Mouse (Mus musculus): ENCODE measurements around the gene Habp4.
A peak's percentile ranks its signal among the peaks of the same experiment; 100 is the strongest.

Gene Habp4

DNA sequence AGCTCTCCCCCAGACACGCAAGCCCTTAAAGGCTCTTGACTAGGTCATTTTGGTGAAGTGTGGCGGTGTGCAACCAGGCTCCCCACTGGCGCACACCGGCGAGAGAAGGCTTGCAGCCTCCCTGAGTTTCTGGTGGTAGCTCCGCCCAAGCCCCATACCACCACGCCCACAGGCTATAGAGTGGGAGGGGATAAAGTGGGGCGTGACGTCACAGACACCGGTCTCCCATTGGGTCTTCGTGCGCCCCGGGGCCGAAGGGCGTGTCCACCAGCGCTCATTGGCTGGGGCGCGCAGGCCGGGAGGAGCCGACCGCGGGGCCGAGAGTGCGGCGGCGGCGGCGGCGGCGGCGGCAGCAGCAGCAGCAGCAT lies at the start of gene Habp4:
Gene Habp4, plus strand, starts transcription at position 277 of the 368 bp plus-strand sequence.
- peak; percentile 99 to 100 for DNase-seq (ENCODE audit: inconsistent age in 2 of 2, low spot score in 1 of 2)

DNA sequence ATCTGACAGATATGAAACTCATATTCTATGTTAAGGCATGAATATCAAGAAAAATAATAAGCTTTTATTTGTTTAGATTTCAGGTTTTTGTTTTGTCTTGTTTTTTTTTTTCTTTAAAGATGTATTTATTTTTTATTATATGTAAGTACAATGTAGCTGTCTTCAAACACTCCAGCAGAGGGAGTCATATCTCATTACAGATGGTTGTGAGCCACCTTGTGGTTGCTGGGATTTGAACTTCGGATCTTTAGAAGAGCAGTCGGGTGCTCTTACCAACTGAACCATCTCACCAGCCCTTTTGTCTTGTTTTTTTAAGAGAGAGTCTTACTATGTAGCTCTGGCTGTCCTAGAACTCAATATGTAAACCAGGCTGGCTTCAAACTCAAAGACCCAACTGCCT lies 44.2 kb upstream of the Habp4 start:
- no peak for DNase-seq (ENCODE audit: inconsistent age in 2 of 2, low spot score in 1 of 2)

DNA sequence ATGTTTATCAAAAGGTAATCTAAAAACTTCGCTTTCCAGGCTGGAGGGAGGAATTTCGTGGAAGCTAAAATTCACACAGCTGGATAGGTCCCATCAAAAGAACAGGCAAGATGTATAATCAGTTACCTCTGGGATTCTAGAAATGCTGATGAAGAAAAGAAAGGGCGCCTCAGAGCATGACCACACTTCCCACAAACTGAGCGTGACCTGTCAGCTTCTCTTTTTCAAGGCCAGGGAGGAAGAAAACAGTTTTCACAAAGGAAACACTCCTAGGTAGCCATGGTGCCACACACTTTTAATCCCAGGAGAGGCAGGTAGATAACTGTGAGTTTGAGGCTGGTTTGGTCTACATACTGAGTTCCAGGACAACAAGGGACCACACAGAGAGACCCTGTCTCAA lies 40.9 kb upstream of the Habp4 start:
- no peak for DNase-seq (ENCODE audit: inconsistent age in 2 of 2, low spot score in 1 of 2)

DNA sequence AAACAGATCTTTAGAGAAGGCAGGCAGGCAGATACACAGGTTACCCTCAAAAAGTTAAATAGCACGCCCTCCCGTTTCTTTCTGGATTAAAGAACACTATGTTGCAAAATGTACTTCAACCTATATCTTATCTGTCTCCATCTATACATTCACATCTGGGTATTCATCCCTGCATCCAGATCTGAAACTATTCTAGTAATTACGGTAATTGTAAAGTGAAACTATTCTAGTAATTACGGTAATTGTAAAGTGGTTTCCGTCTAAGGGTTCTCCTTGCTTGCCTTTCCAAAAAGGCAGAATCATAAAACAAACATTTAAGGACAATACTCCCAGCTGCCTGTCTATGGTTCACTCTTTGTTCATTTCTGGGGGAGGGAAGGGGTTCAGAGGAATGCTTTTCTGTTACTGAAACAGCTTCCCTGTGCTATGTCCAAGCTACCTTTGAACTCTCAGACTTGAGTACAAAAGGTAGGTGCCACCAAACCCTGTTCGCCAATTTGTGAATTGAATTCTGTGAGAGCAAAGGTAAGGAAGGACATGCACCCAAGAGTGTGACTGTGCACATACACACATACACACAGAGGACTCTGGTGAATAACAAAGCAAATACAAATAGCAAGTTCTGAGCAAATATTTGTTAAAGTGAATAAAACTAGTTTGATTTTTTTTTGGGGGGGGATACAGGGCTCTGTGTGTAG lies 38.0 kb upstream of the Habp4 start:
- DNase-seq (ENCODE audit: inconsistent age in 2 of 2, low spot score in 1 of 2), result no peak

DNA sequence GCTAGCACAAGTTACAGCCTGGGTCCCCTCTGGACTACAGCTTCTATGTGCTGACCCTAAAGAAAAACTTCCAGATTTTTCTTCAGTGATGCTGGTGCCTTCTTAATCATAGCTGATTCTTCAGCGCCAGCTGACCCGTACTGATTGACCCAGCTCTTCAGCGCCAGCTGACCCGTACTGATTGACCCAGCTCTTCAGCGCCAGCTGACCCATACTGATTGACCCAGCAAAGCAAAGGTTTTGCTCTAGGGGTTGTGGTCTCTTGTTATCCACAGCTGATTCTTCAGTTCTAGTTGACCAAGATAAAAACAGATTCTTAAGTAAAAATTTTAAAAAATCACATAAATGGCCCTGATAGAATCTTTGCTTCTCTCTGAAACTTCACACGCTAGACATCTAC lies 36.7 kb upstream of the Habp4 start:
- no peak for DNase-seq (ENCODE audit: inconsistent age in 2 of 2, low spot score in 1 of 2)

DNA sequence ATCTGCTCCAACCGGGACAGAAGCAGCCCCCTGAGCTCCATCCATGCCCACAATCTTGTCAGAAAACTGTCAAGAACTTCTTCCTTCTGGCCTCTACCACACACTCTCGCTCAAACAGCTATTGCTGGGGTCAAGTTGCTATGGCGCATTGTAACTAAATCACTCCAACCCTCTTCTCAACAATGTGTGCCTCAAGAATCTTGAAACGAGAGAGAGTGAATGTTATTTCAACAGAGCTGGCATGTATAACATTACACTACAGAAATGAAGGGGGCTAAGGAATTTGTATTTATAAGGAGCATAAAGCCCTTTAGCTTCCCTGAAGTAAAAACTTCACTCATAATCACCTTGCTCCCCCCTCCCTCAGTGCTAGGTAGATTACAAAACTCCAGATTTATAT lies 35.3 kb upstream of the Habp4 start:
- no peak for DNase-seq (ENCODE audit: inconsistent age in 2 of 2, low spot score in 1 of 2)

DNA sequence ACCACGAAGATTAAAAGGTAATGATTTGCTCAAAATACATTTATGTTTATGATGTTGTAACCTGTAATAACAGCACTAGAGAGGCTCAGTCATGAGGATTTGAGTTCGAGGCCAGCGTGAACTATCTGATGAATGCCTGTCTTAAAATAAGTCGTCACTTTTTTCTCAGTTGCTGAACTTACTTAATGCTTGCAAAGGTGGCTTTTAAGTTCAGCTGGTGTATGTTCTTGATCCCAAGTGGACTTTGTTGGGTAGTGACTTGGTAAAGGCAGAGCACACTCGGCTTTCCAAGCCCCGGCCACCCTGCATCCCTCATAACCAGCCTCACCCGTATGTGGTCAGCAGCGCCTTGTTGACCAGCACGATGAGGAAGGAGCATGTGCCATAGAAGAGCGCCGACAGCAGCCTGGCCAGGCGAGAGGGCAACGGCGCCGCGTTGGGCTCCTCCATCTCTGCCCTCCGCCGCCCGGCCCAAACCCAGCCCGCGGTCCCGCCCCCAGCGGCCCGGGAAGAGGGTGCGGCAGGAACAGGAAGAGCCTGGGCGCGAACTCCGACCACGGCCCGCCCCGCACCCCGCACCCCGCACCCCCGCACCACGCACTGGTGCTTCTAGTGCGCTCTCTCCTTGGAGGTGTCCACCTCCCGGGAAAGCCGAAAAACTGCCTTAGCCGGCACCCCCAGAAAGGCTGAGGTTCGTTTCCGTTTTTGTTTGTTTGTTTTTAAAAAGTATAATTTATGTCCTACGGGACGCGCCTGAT lies 32.6 kb upstream of the Habp4 start, which contains the start of gene Slc35d2:
Gene Slc35d2, minus strand, starts transcription at position 511 of the 758 bp plus-strand sequence.
- DNase-seq (ENCODE audit: inconsistent age in 2 of 2, low spot score in 1 of 2), result peak; percentile 83 to 90

DNA sequence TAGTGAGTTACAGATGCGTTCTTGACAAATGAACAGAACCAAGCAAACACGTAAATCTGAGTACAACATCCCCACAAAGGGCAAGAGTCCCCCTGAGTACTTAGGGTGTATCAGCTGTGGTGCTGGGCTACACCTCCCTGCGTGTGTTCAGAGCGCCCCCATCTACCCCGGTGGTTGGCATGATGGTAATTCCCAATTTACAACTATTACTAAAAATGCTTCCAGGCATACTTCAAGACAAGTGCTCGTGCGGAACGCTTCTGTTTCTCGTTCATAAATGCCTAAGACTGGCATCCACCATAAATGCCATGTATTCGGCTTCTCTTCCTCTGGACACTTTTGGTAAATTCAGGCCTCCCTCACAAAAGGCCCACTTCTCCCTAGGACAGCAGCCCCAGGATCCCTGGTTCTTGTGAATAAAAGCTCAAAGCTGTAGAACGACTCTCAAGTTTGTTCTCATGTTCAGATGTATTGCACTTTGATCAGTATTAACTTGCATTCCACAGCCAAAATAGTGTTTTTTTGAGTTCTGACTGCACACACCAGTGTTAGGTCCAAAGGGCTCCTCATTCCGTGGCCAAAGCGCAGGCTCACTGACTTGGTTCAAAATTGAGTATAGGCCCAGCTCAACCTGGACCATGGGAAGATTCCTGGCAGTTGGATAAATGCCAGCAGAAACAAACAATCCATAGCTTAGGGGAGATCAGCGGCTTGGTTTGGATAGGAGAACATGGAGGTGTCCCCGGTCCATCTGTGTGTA lies 31.8 kb upstream of the Habp4 start:
- DNase-seq (ENCODE audit: inconsistent age in 2 of 2, low spot score in 1 of 2), result peak; percentile 73 to 89

DNA sequence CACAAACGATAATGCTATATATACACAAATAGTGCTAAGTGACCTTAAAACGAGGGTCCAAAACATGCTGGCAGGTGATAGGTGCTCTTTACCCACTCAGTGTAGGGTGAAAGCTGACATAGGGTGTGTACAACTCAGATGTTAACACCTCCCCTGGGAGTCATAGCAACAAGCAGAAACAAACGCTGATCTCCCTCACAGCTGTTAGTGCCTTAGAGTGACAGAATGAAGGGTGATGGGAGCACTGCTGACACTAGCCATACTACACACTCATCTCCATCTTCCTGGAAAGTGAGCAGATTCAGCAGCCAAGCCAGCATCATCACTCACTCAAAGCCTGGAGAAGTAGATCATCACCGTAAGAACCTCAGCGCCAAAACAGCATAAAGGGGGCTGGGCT lies 11.5 kb upstream of the Habp4 start:
- peak in 1 of 2 experiments; percentile 14 for DNase-seq (ENCODE audit: inconsistent age in 2 of 2, low spot score in 1 of 2)

DNA sequence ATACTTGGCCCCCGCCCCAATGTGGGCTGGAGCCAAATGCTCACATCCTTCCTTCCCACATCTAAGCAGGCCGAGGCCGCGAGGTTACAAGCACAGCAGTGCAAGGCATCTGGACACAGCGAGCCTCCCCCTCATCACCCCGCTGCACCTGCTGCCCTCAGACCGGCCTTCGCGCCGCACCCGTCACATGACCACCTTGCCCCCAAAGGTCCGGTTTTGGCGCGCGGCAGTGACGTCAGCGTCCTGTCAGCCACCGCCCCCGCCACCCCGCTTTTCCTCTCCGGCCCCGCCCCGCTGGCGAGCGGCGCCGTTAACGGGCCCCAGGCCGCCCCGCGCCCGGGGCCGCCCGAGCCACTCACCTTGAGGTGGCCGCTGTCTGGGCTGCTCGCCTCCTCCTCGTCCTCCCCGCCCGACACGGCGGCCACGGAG lies 9.4 kb upstream of the Habp4 start:
- peak; percentile 90 to 96 for DNase-seq (ENCODE audit: inconsistent age in 2 of 2, low spot score in 1 of 2)

DNA sequence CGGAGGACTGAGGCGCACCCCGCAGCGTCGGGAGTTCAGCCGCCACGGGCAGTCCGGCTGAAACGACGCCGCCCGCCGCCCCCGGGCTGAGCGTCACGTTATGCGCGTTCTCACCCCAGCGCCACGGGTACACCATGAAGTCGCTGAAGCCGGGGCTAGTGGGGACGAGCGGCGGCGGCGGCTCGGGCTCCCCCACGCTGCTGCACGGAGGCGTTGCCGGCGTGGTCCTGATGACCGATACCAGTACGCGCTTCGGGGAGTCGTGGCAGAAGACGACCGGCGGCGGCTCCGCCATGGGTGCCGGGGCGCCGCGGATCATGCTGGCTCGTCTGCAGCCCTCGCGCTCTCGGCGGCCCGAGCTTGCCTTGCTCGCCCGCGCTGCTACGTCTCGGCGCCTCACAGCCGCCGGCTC lies 8.9 kb upstream of the Habp4 start:
- DNase-seq (ENCODE audit: inconsistent age in 2 of 2, low spot score in 1 of 2), result peak in 1 of 2 experiments; percentile 70

DNA sequence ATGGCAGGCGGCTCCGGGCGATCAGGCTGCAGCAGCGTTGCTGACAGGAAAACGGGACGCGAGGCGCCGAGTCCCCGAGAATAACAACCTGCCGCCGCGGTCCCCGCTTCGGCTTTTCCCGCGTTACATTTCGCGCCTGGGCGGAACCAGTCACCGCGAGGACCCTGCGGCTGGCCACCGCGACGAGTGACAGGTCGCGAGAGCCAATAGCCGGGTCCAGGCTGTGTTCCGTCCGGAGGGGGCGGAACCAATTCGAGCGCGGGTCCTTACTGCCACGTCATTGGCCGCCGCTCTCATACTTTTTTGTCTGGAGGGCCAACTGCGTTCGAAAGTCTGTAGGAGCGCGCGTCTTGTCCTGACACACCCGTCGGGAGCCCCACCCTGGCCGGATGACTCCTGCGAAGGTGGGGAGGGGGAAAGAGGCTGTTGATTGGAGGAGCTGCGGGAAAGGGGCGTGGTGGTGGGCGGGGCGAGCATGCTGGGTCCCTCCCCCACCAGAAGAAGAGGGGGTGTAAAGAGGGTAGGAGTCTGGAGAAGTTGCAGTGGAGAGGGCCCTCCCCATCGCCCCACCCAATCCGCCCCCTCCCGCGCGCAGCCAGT lies 8.4 kb upstream of the Habp4 start, which contains the start of gene Zfp367:
Gene Zfp367, minus strand, starts transcription at position 120 of the 600 bp plus-strand sequence.
- DNase-seq (ENCODE audit: inconsistent age in 2 of 2, low spot score in 1 of 2), result peak; percentile 99

DNA sequence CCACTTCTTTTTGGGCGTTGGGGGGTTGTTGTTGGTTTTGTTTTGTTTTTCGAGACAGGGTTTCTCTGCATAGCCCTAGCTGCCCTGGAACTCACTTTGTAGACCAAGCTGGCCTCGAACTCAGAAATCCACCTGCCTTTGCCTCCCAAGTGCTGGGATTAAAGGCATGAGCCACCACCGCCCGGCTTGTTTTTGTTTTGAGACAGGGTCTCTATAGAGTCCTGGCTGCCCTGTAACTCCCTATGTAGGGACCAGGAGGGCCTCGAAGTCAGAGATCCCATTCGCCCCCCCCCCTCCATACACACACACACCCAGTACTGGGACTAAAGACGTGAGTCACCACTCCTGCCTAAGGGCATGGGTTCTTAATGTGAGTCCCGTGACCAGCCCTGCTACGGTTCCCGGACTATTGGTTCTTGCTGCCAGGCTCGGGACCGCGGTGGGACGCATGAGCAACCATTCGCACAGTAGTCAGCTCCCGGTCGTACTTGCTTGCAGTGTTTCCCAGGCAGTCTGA lies 7.8 kb upstream of the Habp4 start:
- DNase-seq (ENCODE audit: inconsistent age in 2 of 2, low spot score in 1 of 2), result peak; percentile 82 to 90

DNA sequence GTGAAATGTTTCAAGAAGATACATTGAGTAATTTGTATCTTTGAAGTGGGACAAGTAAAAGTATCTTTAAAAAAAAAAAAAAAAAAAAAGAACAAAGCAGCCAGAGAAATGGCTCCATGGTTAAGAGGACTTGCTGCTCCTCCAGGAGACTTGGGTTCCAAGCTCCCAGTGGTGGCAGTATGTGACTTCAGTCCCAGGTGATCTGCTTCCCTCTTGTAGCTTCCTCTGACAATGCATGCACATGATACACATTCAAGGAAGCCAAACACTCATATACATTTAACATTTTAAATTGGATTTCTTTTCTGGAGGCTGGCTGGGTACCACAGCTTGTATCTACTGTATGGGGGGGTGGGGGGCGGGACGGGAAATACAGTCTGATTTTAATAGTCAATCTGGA lies 7.0 kb upstream of the Habp4 start:
- DNase-seq (ENCODE audit: inconsistent age in 2 of 2, low spot score in 1 of 2), result no peak

DNA sequence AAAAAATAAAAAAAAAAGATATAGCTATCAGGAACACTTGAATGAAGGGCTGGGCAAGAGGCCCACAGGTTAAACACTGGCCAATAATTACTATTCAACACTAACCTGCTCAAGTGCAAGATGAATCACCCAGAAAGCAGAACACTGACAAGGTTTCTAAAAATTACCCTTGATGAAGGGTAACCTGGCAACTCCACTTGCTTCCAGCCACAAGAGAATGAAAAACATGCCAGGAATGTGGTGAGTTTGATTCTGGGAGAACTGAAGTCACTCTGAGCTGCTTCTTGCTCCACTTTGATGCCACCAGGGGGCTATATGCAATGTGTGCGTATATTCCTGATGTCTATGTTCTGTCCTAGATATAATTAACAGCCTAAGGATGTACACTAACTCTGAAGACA lies 6.5 kb upstream of the Habp4 start:
- DNase-seq (ENCODE audit: inconsistent age in 2 of 2, low spot score in 1 of 2), result peak; percentile 17 to 50

DNA sequence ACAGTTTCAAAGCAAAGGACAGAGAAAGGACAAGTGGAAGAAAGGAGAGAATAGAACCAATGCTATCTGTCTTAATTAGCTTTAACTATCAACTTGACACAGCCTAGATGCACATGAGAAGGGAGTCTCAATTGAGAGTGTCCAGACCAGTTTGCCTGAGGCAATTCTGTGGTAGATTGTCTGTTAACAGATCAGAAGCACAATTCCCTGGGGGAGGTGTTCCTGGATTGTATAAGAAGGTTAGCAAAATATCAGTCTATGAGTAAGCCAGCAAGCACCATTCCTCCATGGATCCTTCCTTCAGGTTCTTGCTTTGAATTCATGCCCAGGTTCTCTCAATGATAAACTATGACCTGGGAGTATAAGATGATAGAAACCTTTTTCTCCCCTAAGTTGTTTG lies 4.7 kb upstream of the Habp4 start:
- DNase-seq (ENCODE audit: inconsistent age in 2 of 2, low spot score in 1 of 2), result no peak

DNA sequence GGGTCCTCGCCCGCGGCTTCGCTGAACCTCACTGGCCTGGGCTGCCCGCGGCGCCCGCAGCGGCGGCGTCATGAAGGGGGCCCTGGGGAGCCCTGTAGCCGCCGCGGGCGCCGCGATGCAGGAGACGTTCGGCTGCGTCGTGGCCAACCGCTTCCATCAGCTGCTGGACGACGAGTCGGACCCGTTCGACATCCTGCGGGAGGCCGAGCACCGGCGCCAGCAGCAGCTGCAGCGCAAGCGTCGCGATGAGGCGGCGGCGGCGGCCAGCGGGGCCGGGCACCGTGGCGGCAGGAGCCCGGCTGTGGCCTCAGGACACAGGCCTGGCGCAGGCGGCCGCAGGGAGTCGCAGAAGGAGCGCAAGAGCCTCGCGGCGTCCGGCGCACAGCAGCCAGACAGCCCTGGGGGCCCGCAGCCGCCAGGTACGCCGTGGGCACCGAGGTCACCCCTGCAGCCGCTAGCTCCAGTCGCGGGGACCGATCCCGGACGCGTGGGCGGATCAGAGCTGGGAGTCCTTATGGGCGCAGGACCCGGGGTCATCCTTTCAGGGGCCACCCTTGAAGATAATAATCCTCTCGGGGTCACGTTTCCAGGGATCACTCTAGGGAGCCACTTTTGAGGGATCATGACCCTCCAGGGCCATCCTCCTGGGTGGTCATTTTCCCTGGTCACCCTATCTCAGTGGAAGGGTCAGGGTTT lies 440 bp downstream of the Habp4 start:
- no peak for DNase-seq (ENCODE audit: inconsistent age in 2 of 2, low spot score in 1 of 2)

DNA sequence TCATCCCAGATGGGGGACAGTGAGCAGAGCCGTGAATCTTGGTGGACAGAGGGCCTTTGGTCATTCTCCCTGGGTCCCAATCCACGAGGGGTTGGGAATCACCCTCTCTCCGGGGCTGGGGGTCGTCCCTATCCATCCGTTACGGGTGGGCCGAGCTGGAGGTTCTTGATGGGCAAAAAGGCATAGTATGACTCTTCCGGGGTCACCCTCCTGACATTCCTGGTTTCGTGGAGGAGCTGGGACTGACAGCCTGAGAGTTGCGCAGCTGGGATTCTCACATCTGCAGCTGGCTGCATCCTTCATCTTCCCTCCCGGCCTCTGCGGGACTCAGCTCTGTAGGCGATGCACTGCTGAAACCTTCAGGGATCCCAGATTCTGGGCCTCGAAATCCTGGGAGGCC lies 1.0 kb downstream of the Habp4 start:
- peak in 1 of 2 experiments; percentile 35 for DNase-seq (ENCODE audit: inconsistent age in 2 of 2, low spot score in 1 of 2)

DNA sequence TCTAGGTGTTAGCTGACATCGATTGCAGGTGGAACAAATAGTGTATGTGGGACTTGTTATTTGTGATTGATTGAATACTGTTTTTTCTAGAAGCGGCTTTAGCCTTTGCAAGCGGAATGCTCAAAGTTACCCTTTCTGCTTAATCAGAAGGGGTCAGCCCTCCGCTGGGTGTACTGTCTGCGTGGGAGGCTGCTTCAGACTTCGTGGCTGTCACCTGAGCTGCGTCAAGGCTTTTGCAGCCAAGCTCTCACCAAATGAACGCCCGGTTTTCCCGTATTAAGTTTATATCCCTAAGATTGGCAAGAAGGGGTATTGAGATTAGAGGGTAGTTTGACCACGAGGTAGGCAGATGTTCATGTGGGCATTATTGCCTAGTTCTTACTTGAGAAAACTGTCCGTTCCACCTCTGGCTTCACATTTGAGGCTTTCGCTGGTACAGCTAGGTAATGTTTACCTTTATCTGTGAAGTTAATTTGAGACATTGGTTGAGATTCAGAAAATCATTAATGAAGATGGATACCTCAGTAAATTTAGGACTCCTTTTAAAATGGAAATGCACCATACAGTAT lies 1.6 kb downstream of the Habp4 start:
- DNase-seq (ENCODE audit: inconsistent age in 2 of 2, low spot score in 1 of 2), result peak in 1 of 2 experiments; percentile 26

DNA sequence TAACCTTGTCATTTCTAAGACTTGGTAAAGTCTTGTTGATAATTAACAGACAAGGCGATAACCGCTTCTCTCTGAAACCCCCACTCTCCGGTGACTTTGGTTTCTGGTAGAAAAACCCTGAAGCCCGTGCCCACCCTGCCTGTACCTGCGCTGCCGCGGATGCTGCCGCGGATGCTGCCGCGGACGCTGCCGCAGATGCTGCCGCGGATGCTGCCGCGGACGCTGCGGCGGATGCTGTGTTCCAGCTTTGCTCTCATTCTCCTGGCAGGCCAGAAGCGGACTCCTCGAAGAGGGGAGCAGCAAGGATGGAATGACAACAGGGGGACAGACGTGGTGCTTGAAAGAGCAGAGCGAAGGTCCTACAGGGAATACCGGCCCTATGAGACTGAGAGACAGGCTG lies 8.1 kb downstream of the Habp4 start:
- DNase-seq (ENCODE audit: inconsistent age in 2 of 2, low spot score in 1 of 2), result no peak

Measured in adrenal gland, adult (tissue).